Mouse (Mus musculus) spleen, adult 2 months (tissue): ENCODE results near the gene Shtn1.

Experiments
- CTCF ChIP-seq: fragments of 200-500 bp; IDR thresholded peaks from 2 replicates; pipeline ENCODE4 v1.5.1; 2011; ENCODE audit warnings: mild to moderate bottlenecking, inconsistent platforms; ENCODE audit not compliant: insufficient read depth, insufficient read length, insufficient replicate concordance; ENCODE audit errors: extremely low read depth
- POLR2A ChIP-seq: fragments of 200-500 bp; IDR thresholded peaks from 2 replicates; pipeline ENCODE4 v1.6.1; 2011; ENCODE audit warnings: low read depth, low read length, inconsistent platforms

DNA sequence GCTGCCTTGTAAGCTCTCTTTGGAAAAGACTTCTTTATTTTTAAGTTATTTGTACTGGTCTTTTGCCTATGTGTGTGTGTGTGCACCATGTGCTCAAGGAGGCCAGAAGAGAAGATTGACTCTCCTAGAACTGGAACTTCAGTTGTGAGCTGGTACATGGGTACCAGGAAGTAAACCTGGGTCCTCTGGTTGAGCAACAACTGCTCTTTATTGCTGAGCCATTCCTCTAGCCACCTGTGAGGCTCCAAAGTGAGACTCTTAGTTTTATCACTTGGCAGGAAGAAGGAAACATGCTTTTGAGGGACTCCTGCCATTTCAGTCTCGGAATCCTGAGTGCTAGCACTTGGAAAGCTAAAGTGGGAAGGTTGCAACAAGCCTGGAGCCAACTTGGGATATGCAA is 14.4 kb upstream of the Shtn1 start:
- no peak for TF ChIP-seq POLR2A
- no peak for TF ChIP-seq CTCF
